Mouse (Mus musculus) liver, embryonic 12.5 days (tissue): ENCODE results near the gene Pinlyp. TPM values are rescaled to one million over a fixed set of nuclear protein-coding genes. Genes with fewer than 3 reads are reported as not detected.
"Not testable (repeated sequence)": the region's sequence is repeated elsewhere in the genome, so short reads cannot be mapped to it uniquely, and the experiment has no call there.

Experiments
- ATAC-seq: fragments of 200-750 bp; cut with Nextera tagmentation; 2 replicates; pipeline ENCODE4 v1.8.0; 2017; ENCODE audit warnings: moderate number of reproducible peaks, mild to moderate bottlenecking, moderate library complexity
- H3K27ac ChIP-seq: fragments of 300-500 bp; sonication (generic); 2 replicates; pipeline ENCODE4 v1.5.1; 2016; ENCODE audit warnings: mild to moderate bottlenecking
- H3K27me3 ChIP-seq: fragments of 300-500 bp; sonication (generic); replicated peaks from 2 replicates; pipeline ENCODE4 v1.6.1; 2016; ENCODE audit warnings: mild to moderate bottlenecking, moderate library complexity
- H3K36me3 ChIP-seq: fragments of 300-500 bp; sonication (generic); 2 replicates; pipeline ENCODE4 v1.6.1; 2016; ENCODE audit warnings: mild to moderate bottlenecking, moderate library complexity
- H3K4me1 ChIP-seq: fragments of 300-500 bp; sonication (generic); 2 replicates; pipeline ENCODE4 v1.6.1; 2016
- H3K4me2 ChIP-seq: fragments of 300-500 bp; sonication (generic); 2 replicates; pipeline ENCODE4 v1.6.1; 2016; ENCODE audit warnings: mild to moderate bottlenecking, moderate library complexity
- H3K4me3 ChIP-seq: fragments of 300-500 bp; sonication (generic); 2 replicates; pipeline ENCODE4 v1.5.1; 2016; ENCODE audit warnings: mild to moderate bottlenecking, moderate library complexity
- H3K9ac ChIP-seq: fragments of 300-500 bp; sonication (generic); 2 replicates; pipeline ENCODE4 v1.6.1; 2016; ENCODE audit warnings: mild to moderate bottlenecking, moderate library complexity
- H3K9me3 ChIP-seq: fragments of 300-500 bp; sonication (generic); replicated peaks from 2 replicates; pipeline ENCODE4 v1.6.1; 2016; ENCODE audit warnings: mild to moderate bottlenecking, moderate library complexity
- WGBS: fragments of 180-500 bp; shearing (Covaris S2); methylation state at CpG from one replicate; pipeline ENCODE4 v1.1.7; 2016; ENCODE audit not compliant: insufficient replicate concordance; 5-methylcytosine and 5-hydroxymethylcytosine counted together
- polyA plus RNA-seq: library from polyadenylated mRNA; unstranded; fragments of >200 nt; fragmentation: Nextera tagmentation; extraction: Ambion mirVana; gene quantifications from 2 replicates; pipeline ENCODE4 v1.2.1, GENCODE M21; 2016

Gene Pinlyp
- polyA plus RNA-seq, 1 experiment from 2014 or later, result not detected

DNA sequence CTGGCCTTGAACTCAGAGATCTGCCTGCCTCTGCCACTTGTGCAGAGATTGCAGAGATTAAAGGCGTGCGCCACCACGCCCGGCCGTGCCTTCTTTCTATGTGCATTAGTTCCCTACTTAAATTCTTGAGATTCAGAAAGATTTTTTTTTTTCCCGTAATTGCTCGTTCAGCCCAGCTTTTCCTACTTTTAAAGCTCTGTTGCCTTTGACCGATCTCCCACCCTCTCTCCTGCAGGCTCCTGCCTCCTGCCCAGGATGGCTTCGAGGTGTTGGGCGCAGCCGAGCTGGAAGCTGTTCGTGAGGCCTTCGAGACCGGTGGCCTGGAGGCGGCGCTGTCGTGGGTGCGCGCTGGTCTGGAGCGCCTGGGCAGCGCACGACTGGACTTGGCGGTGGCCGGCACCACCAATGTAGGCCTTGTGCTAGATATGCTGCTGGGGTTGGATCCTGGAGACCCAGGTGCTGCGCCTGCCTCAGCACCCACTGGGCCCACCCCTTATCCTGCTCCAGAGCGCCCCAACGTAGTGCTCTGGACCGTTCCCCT lies 12.8 kb downstream of the Pinlyp start:
- H3K9ac ChIP-seq, result no peak overlapping the region
- peaks cover 33% of the 10 kb centered on the region for H3K4me1 ChIP-seq
- peaks cover 12% of the 10 kb centered on the region; the same call in 1 of the 2 replicates for H3K27me3 ChIP-seq
- H3K4me3 ChIP-seq, result no peak overlapping the region
- 86% methylated on average over 28 of the region's 28 CpGs for WGBS
- no peak overlapping the region for H3K4me2 ChIP-seq
- H3K9me3 ChIP-seq, result no peaks in the 10 kb centered on the region
- H3K27ac ChIP-seq, result no peak overlapping the region
- peaks cover 28% of the 10 kb centered on the region for H3K36me3 ChIP-seq
- ATAC-seq, result no peak

- 4% methylated on average over 43 of the region's 43 CpGs for WGBS
- peaks cover 12% of the 10 kb centered on the region; the same call in 1 of the 2 replicates for H3K27me3 ChIP-seq
Measured at GRCm38 (mm10) chr7:24531211-24531971, 14.5 kb downstream of the Pinlyp start.

DNA sequence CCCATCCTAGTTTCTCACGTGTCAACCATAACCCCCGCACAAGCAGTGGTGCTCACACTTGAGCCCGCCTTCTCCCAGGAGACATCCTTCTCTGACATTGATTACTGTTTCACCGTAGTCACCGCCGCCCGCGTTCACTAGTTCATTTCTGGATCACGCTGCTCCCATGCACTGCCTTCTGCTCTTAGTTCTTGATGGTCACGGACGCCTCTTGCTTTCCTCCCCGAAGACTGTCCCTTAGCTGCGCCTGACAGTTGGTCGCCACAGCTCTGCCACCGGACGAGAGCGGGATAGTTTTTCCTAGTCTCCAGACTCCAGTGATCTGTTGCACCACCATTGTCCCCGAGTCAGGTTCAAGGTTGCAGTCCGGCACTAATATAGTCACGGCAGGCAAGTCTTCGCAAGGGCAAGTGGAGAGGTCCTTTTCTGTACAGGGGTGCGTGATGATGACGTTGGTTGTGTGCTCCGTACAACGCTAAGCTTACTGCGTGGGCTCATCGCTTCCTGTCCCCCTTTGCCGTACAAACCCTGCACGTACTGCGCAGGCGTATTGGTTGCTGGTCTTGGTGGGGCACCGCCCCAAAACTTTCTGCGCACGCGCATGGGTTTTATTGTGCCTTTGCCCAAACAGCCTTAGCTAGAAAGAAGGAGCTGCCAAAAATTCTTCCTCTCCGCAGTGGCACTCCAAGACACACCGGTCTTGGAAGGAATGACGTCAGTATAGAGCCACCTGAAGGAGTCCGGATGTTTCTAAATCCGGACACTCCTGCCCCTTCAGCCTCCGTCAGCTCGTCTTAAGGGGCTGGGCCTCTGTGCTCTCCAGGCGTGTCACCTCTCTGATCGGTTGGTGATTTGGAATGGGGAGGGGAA lies 15.6 kb downstream of the Pinlyp start, which contains the start of gene Irgq:
Gene Irgq (plus strand): TSS at position 628 of the 870 bp plus-strand sequence.
- H3K4me2 ChIP-seq, result peak within 1 kb of the TSS; percentile 93
- ATAC-seq, result peak; percentile 92
- H3K36me3 ChIP-seq, result peaks cover 27% of the 10 kb centered on the region
- peak within 1 kb of the TSS; percentile 74 for H3K4me3 ChIP-seq
- peaks cover 12% of the 10 kb centered on the region; the same call in 1 of the 2 replicates for H3K27me3 ChIP-seq
- H3K9ac ChIP-seq, result peak within 1 kb of the TSS; percentile 75
- no peaks in the 10 kb centered on the region for H3K9me3 ChIP-seq
- H3K27ac ChIP-seq, result peak within 1 kb of the TSS; percentile 81
- peaks cover 33% of the 10 kb centered on the region for H3K4me1 ChIP-seq
- WGBS, result under 1% methylated on average over 44 of the region's 44 CpGs

More at GRCm38 (mm10) chr7:24531211-24531971, 14.5 kb downstream of the Pinlyp start:
- Histone ChIP-seq H3K9ac (peak overlapping the region; percentile 75), H3K27ac (peak overlapping the region; percentile 81), H3K9me3 (no peaks in the 10 kb centered on the region), H3K4me3 (peak overlapping the region; percentile 74), H3K4me1 (peaks cover 33% of the 10 kb centered on the region), H3K4me2 (peak overlapping the region; percentile 93), H3K36me3 (peaks cover 28% of the 10 kb centered on the region)
- ATAC-seq, result peak; percentile 61

DNA sequence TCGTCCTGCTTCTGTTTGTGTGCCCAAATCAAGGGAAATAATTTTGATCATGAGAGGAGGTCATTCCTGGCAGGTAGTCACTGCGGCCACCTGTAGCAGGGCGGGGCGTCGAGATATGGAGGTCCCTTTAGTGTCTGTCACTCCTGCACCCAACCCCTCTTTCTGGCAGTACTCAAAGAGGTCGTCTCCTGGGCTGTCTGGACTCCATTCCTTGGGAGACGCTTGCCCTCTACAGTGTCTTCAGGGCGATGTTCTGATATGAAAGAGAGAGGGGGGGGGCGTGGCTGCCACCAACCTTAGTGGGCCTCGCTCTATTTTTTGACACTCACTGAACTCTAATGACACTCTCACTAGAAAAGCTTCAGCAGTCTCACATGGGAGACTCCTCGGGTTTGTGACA lies 16.3 kb downstream of the Pinlyp start:
- peaks cover 12% of the 10 kb centered on the region; the same call in 1 of the 2 replicates for H3K27me3 ChIP-seq
- ATAC-seq, result no peak
- H3K4me1 ChIP-seq, result peaks cover 33% of the 10 kb centered on the region
- WGBS, result 39% methylated on average over 11 of the region's 11 CpGs
- no peaks in the 10 kb centered on the region for H3K9me3 ChIP-seq
- H3K4me2 ChIP-seq, result peak overlapping the region; percentile 93
- peak overlapping the region; percentile 75 for H3K9ac ChIP-seq
- peaks cover 20% of the 10 kb centered on the region for H3K36me3 ChIP-seq
- peak overlapping the region; percentile 74 for H3K4me3 ChIP-seq
- H3K27ac ChIP-seq, result peak overlapping the region; percentile 81

DNA sequence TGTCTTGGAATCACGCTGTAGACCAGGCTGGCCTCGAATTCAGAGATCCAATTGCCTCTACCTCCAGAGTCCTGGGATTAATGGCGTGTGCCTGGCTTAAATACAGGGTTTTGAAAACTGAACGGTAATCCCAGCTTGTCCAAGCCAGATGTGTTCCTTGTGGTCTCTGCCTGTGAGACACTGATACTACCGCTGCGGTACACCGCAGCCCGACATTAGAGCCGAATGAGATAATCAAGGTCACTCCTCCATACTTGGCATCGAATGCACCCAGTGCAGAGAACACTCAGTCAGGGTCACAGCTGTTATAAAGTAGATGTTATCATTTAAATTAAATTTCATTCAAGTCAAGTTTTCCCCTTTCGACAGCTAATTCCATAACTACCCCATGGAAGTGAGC lies 17.1 kb downstream of the Pinlyp start:
- no peak overlapping the region for H3K9ac ChIP-seq
- H3K4me3 ChIP-seq, result no peak overlapping the region
- H3K4me2 ChIP-seq, result peak overlapping the region; percentile 93
- no peak overlapping the region for H3K27ac ChIP-seq
- ATAC-seq, result no peak
- no peaks in the 10 kb centered on the region for H3K9me3 ChIP-seq
- peaks cover 8% of the 10 kb centered on the region; the same call in 1 of the 2 replicates for H3K27me3 ChIP-seq
- WGBS, result 78% methylated on average over 11 of the region's 11 CpGs
- peaks cover 14% of the 10 kb centered on the region for H3K36me3 ChIP-seq
- peaks cover 33% of the 10 kb centered on the region for H3K4me1 ChIP-seq

GRCm38 (mm10) chr7:24525686-24526420 lies 20.1 kb downstream of the Pinlyp start:
- 77% methylated on average over 12 of the region's 12 CpGs for WGBS

DNA sequence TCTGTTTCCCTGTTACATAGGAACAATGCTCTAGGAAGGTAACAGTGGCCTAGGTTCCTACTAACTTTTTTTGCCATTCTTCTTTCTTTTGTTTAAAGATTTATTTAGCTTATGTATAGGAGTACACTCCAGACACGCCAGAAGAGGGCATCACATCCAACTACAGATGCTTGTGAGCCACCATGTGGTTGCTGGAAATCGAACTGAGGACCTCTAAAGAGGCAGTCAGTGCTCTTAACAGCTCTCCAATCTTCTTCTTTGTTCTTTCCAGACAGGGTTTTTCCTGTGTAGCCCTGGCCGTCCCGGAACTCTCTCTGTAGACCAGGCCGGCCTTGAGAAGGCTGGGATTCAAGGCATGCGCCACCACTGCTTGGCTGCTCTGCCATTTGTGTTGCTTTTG lies 20.9 kb downstream of the Pinlyp start:
- Histone ChIP-seq H3K27me3 (peaks cover 11% of the 10 kb centered on the region; the same call in 1 of the 2 replicates), H3K4me2 (no peak overlapping the region), H3K9ac (no peak overlapping the region), H3K27ac (no peak overlapping the region), H3K36me3 (no peaks in the 10 kb centered on the region), H3K4me3 (no peak overlapping the region), H3K9me3 (no peaks in the 10 kb centered on the region), H3K4me1 (peaks cover 13% of the 10 kb centered on the region)
- ATAC-seq, result no peak
- 64% methylated on average over 6 of the region's 6 CpGs for WGBS

More at GRCm38 (mm10) chr7:24525686-24526420, 20.1 kb downstream of the Pinlyp start:
- Histone ChIP-seq H3K4me3 (no peak overlapping the region), H3K9me3 (no peaks in the 10 kb centered on the region), H3K27me3 (peaks cover 11% of the 10 kb centered on the region; the same call in 1 of the 2 replicates), H3K4me2 (no peak overlapping the region), H3K9ac (no peak overlapping the region), H3K36me3 (no peaks in the 10 kb centered on the region), H3K27ac (no peak overlapping the region), H3K4me1 (peaks cover 15% of the 10 kb centered on the region)
- no peak for ATAC-seq

DNA sequence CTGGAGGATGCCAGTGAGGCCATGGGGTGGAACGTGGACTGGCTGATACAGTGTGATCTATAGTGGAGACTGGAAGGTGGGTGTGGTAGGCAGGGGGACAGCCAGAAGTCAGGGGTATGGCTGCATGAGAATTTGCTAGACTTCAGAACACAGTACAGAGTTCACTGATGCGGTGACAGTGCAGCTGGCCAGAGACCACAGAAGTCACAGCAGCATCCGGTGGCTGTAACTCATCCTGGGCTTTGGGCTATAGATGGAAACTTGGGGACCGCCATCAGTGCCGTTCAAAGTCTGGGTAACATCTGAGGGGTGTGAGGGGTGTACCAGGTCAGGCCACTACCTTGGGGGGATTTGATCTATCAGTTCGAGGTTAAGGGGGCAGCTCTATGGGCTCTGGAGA lies 22.2 kb downstream of the Pinlyp start:
- no peak overlapping the region for H3K4me3 ChIP-seq
- no peak overlapping the region for H3K27ac ChIP-seq
- no peak overlapping the region for H3K4me2 ChIP-seq
- 0 out of 2 replicates have a peak, but pooled peaks cover under 1% of the 10 kb centered on the region for H3K4me1 ChIP-seq
- 62% methylated on average over 6 of the region's 6 CpGs for WGBS
- ATAC-seq, result no peak
- H3K9me3 ChIP-seq, result no peaks in the 10 kb centered on the region
- H3K27me3 ChIP-seq, result peaks cover 11% of the 10 kb centered on the region; the same call in 1 of the 2 replicates
- H3K9ac ChIP-seq, result no peak overlapping the region
- H3K36me3 ChIP-seq, result no peaks in the 10 kb centered on the region

- Histone ChIP-seq H3K4me3 (no peak overlapping the region), H3K4me1 (no peaks in the 10 kb centered on the region), H3K9me3 (no peaks in the 10 kb centered on the region), H3K4me2 (no peak overlapping the region), H3K9ac (no peak overlapping the region), H3K27ac (no peak overlapping the region), H3K27me3 (peaks cover 11% of the 10 kb centered on the region; the same call in 1 of the 2 replicates), H3K36me3 (no peaks in the 10 kb centered on the region)
- WGBS, result 43% methylated on average over 5 of the region's 5 CpGs
- no peak for ATAC-seq
Measured at GRCm38 (mm10) chr7:24522805-24523204, 23.1 kb downstream of the Pinlyp start.

- not testable (repeated sequence) for H3K9ac ChIP-seq, H3K27ac ChIP-seq, ATAC-seq, H3K4me3 ChIP-seq, H3K9me3 ChIP-seq, H3K4me2 ChIP-seq, H3K4me1 ChIP-seq
- H3K27me3 ChIP-seq, result peaks cover 11% of the 10 kb centered on the region; the same call in 1 of the 2 replicates
- WGBS, result 72% methylated on average over 10 of the region's 10 CpGs
- peaks cover 11% of the 10 kb centered on the region; the same call in 1 of the 2 replicates for H3K36me3 ChIP-seq
Measured at GRCm38 (mm10) chr7:24520054-24520453, 25.9 kb downstream of the Pinlyp start.

- Histone ChIP-seq H3K9ac (no peak overlapping the region), H3K36me3 (peaks cover 12% of the 10 kb centered on the region; the same call in 1 of the 2 replicates)
Measured at GRCm38 (mm10) chr7:24519130-24519529, 26.8 kb downstream of the Pinlyp start.

More at GRCm38 (mm10) chr7:24519130-24519529, 26.8 kb downstream of the Pinlyp start:
- no peak for ATAC-seq
- no peak overlapping the region for H3K4me2 ChIP-seq
- H3K9me3 ChIP-seq, result no peaks in the 10 kb centered on the region
- no peak overlapping the region for H3K27ac ChIP-seq
- H3K4me1 ChIP-seq, result no peaks in the 10 kb centered on the region
- 58% methylated on average over 3 of the region's 3 CpGs for WGBS
- peaks cover 11% of the 10 kb centered on the region; the same call in 1 of the 2 replicates for H3K27me3 ChIP-seq
- H3K4me3 ChIP-seq, result no peak overlapping the region
